Mouse (Mus musculus) kidney, postnatal 0 days (tissue): ENCODE data around the gene Trit1. TPM values are rescaled to one million over a fixed set of nuclear protein-coding genes. Genes with fewer than 3 reads are reported as not detected.
A peak's percentile ranks its signal among the peaks of the same experiment; 100 is the strongest.

Experiments
- ATAC-seq: fragments of 200-750 bp; cut with Nextera tagmentation; replicated peaks from 2 replicates; pipeline ENCODE4 v1.8.0; 2017; ENCODE audit warnings: low read depth, moderate number of reproducible peaks, moderate TSS enrichment, moderate library complexity; ENCODE audit not compliant: low FRiP score
- DNase-seq: peaks from one replicate; pipeline ENCODE4 v3.0.0-alpha.2; 2016; ENCODE audit warnings: low spot score
- H3K27ac ChIP-seq: fragments of 300-500 bp; sonication (generic); 2 replicates; pipeline ENCODE4 v1.5.1; 2014; ENCODE audit warnings: mild to moderate bottlenecking
- H3K27me3 ChIP-seq: fragments of 300-500 bp; sonication (generic); 2 replicates; pipeline ENCODE4 v1.6.1; 2014; ENCODE audit warnings: low read length, mixed read lengths; ENCODE audit not compliant: insufficient read depth
- H3K36me3 ChIP-seq: fragments of 300-500 bp; sonication (generic); 2 replicates; pipeline ENCODE4 v1.6.1; 2014; ENCODE audit warnings: low read length, mixed read lengths; ENCODE audit not compliant: insufficient read depth
- H3K4me1 ChIP-seq: fragments of 300-500 bp; sonication (generic); replicated peaks from 2 replicates; pipeline ENCODE4 v1.6.1; 2014; ENCODE audit warnings: antibody characterized with exemption, low read length, mixed read lengths; ENCODE audit not compliant: insufficient read depth
- H3K4me2 ChIP-seq: fragments of 300-500 bp; sonication (generic); 2 replicates; pipeline ENCODE4 v1.6.1; 2014; ENCODE audit warnings: mild to moderate bottlenecking, low read length, moderate library complexity, mixed read lengths
- H3K4me3 ChIP-seq: fragments of 300-500 bp; sonication (generic); replicated peaks from 2 replicates; pipeline ENCODE4 v1.5.1; 2014; ENCODE audit warnings: low read depth, low read length
- H3K9ac ChIP-seq: fragments of 300-500 bp; sonication (generic); 2 replicates; pipeline ENCODE4 v1.6.1; 2014; ENCODE audit warnings: low read depth, low read length
- H3K9me3 ChIP-seq: fragments of 300-500 bp; sonication (generic); replicated peaks from 2 replicates; pipeline ENCODE4 v1.6.1; 2016; ENCODE audit warnings: low read length, inconsistent platforms, mixed read lengths
- CTCF ChIP-seq: IDR thresholded peaks from 2 replicates; pipeline ENCODE4 v1.5.1; 2016; ENCODE audit warnings: antibody characterized with exemption, low read depth, mild to moderate bottlenecking, moderate library complexity
- WGBS: fragments of 180-500 bp; shearing (Covaris S2); extraction: QIAGEN DNeasy Blood & Tissue Kit; methylation state at CpG from one replicate; pipeline ENCODE4 v1.1.7; 2014; 5-methylcytosine and 5-hydroxymethylcytosine counted together
- polyA plus RNA-seq: library from polyadenylated mRNA; unstranded; fragments of >200 nt; fragmentation: Nextera tagmentation; extraction: Ambion mirVana; gene quantifications from 2 replicates; pipeline ENCODE4 v1.2.1, GENCODE M21; 2015

Gene Trit1
- 15.7 and 17.1 TPM in 2 replicates for polyA plus RNA-seq

GRCm38 (mm10) chr4:123016451-123016957 is at the start of gene Trit1:
Trit1 (plus strand) TSS chr4:123016597.
- TF ChIP-seq CTCF = no peak
- ATAC-seq = peak; percentile 96
- H3K4me1 ChIP-seq = peaks cover 12% of the 10 kb centered on the region; the same call in 1 of the 2 replicates
- H3K9me3 ChIP-seq = no peaks in the 10 kb centered on the region
- peak within 1 kb of the TSS; percentile 77 for H3K9ac ChIP-seq
- no peaks in the 10 kb centered on the region for H3K27me3 ChIP-seq
- no peaks in the 10 kb centered on the region for H3K36me3 ChIP-seq
- peak within 1 kb of the TSS; percentile 90 for H3K27ac ChIP-seq
- under 1% methylated on average over 34 of the region's 34 CpGs for WGBS
- peak; percentile 97 for DNase-seq
- peak within 1 kb of the TSS; percentile 74 for H3K4me3 ChIP-seq
- H3K4me2 ChIP-seq = peak within 1 kb of the TSS; percentile 79

GRCm38 (mm10) chr4:122968106-122968505 is 48.3 kb upstream of the Trit1 start:
- TF ChIP-seq CTCF = no peak

GRCm38 (mm10) chr4:122971191-122971590 is 45.2 kb upstream of the Trit1 start:
- DNase-seq (no peak), ATAC-seq (no peak)
- Histone ChIP-seq H3K4me3 (no peak overlapping the region), H3K4me1 (no peaks in the 10 kb centered on the region), H3K36me3 (no peaks in the 10 kb centered on the region), H3K4me2 (no peak overlapping the region), H3K27ac (no peak overlapping the region), H3K9ac (no peak overlapping the region), H3K9me3 (no peaks in the 10 kb centered on the region), H3K27me3 (no peaks in the 10 kb centered on the region)
- 83% methylated on average over 4 of the region's 4 CpGs for WGBS
- no peak for TF ChIP-seq CTCF

More at GRCm38 (mm10) chr4:122968106-122968505, 48.3 kb upstream of the Trit1 start:
- 79% methylated on average over 4 of the region's 4 CpGs for WGBS
- Histone ChIP-seq H3K27ac (no peak overlapping the region), H3K4me2 (no peak overlapping the region), H3K4me3 (no peak overlapping the region), H3K9me3 (no peaks in the 10 kb centered on the region), H3K9ac (no peak overlapping the region), H3K4me1 (no peaks in the 10 kb centered on the region), H3K27me3 (no peaks in the 10 kb centered on the region), H3K36me3 (no peaks in the 10 kb centered on the region)
- ATAC-seq (no peak), DNase-seq (no peak)

GRCm38 (mm10) chr4:122971646-122972045 is 44.8 kb upstream of the Trit1 start:
- no peak overlapping the region for H3K4me3 ChIP-seq
- no peaks in the 10 kb centered on the region for H3K36me3 ChIP-seq
- H3K4me2 ChIP-seq = no peak overlapping the region
- DNase-seq (no peak), ATAC-seq (no peak)
- TF ChIP-seq CTCF = no peak
- H3K9me3 ChIP-seq = no peaks in the 10 kb centered on the region
- no peaks in the 10 kb centered on the region for H3K27me3 ChIP-seq
- H3K9ac ChIP-seq = no peak overlapping the region
- H3K27ac ChIP-seq = no peak overlapping the region
- no peaks in the 10 kb centered on the region for H3K4me1 ChIP-seq
- 93% methylated on average over 4 of the region's 4 CpGs for WGBS

- no peaks in the 10 kb centered on the region for H3K9me3 ChIP-seq
Measured at GRCm38 (mm10) chr4:122972056-122972455, 44.3 kb upstream of the Trit1 start.

GRCm38 (mm10) chr4:122974976-122975520 is 41.3 kb upstream of the Trit1 start:
- DNase-seq = peak; percentile 50
- TF ChIP-seq CTCF = no peak
- H3K27me3 ChIP-seq = no peaks in the 10 kb centered on the region
- H3K27ac ChIP-seq = no peak overlapping the region
- no peaks in the 10 kb centered on the region for H3K4me1 ChIP-seq
- H3K9ac ChIP-seq = no peak overlapping the region
- H3K4me3 ChIP-seq = no peak overlapping the region
- WGBS = 41% methylated on average over 5 of the region's 5 CpGs
- H3K36me3 ChIP-seq = no peaks in the 10 kb centered on the region
- H3K9me3 ChIP-seq = no peaks in the 10 kb centered on the region
- no peak overlapping the region for H3K4me2 ChIP-seq
- peak; percentile 77 for ATAC-seq

More at GRCm38 (mm10) chr4:122972056-122972455, 44.3 kb upstream of the Trit1 start:
- no peak for TF ChIP-seq CTCF
- Histone ChIP-seq H3K27me3 (no peaks in the 10 kb centered on the region), H3K4me2 (no peak overlapping the region), H3K9ac (no peak overlapping the region), H3K27ac (no peak overlapping the region), H3K4me3 (no peak overlapping the region), H3K4me1 (no peaks in the 10 kb centered on the region), H3K36me3 (no peaks in the 10 kb centered on the region)
- ATAC-seq = no peak
- no peak for DNase-seq
- WGBS = 70% methylated on average over 8 of the region's 8 CpGs
